Mouse (Mus musculus) heart, embryonic 15.5 days (tissue): ENCODE measurements at regions not wholly inside any gene's neighbourhood (a gene's known extent, or its start where the extent isn't known, plus 50 kb on each side); places are given as distances from the start of the nearest gene placed in this dataset.

Experiments
- ATAC-seq: fragments of 200-750 bp; cut with Nextera tagmentation; replicated peaks from 2 replicates; pipeline ENCODE4 v1.8.0; 2017; ENCODE audit warnings: low read depth, moderate TSS enrichment; ENCODE audit not compliant: insufficient number of reproducible peaks, insufficient read depth, low FRiP score
- H3K27ac ChIP-seq: fragments of 300-500 bp; sonication (generic); 2 replicates; pipeline ENCODE4 v1.5.1; 2015; ENCODE audit warnings: mild to moderate bottlenecking, inconsistent platforms
- H3K27me3 ChIP-seq: fragments of 300-500 bp; sonication (generic); 2 replicates; pipeline ENCODE4 v1.6.1; 2015; ENCODE audit warnings: inconsistent platforms
- H3K36me3 ChIP-seq: fragments of 300-500 bp; sonication (generic); 2 replicates; pipeline ENCODE4 v1.6.1; 2015; ENCODE audit warnings: mild to moderate bottlenecking, inconsistent platforms
- H3K4me1 ChIP-seq: fragments of 300-500 bp; sonication (generic); replicated peaks from 2 replicates; pipeline ENCODE4 v1.6.1; 2015; ENCODE audit warnings: inconsistent platforms
- H3K4me2 ChIP-seq: fragments of 300-500 bp; sonication (generic); 2 replicates; pipeline ENCODE4 v1.6.1; 2015; ENCODE audit warnings: inconsistent platforms, mild to moderate bottlenecking, moderate library complexity
- H3K4me3 ChIP-seq: fragments of 300-500 bp; sonication (generic); 2 replicates; pipeline ENCODE4 v1.5.1; 2015; ENCODE audit warnings: mild to moderate bottlenecking, inconsistent platforms
- H3K9ac ChIP-seq: fragments of 300-500 bp; sonication (generic); 2 replicates; pipeline ENCODE4 v1.6.1; 2015; ENCODE audit warnings: mild to moderate bottlenecking, inconsistent platforms
- H3K9me3 ChIP-seq: fragments of 300-500 bp; sonication (generic); replicated peaks from 2 replicates; pipeline ENCODE4 v1.6.1; 2016; ENCODE audit warnings: inconsistent platforms
- WGBS: fragments of 180-500 bp; shearing (Covaris S2); methylation state at CpG from one replicate; pipeline ENCODE4 v1.1.7; 2015; ENCODE audit warnings: mixed read lengths; 5-methylcytosine and 5-hydroxymethylcytosine counted together

GRCm38 (mm10) chr3:156170076-156170475, 391.5 kb upstream of the Negr1 start:
- Histone ChIP-seq H3K4me2 (no peak overlapping the region), H3K27me3 (no peaks in the 10 kb centered on the region), H3K9me3 (no peaks in the 10 kb centered on the region), H3K4me3 (no peak overlapping the region), H3K4me1 (no peaks in the 10 kb centered on the region), H3K27ac (no peak overlapping the region), H3K9ac (no peak overlapping the region), H3K36me3 (no peaks in the 10 kb centered on the region)
- ATAC-seq, result no peak

DNA sequence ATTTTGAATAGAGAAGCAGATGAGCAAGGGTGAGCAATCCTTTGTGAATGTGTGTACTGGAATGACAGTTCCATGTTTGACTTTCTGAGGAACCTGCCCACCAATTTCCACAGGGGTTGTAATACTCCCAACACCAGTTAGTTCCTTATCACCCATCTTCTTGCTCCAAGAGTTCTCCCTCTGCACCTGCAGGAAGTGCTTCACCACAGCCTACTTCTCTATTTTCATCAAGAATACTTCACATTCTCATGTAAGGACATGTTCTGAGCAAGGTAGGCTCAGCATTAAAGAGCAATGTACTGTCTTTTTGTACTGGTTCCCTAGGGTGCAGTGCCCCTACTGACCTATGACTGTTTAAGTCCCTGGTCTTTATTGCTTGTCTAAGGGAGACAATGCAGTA, 362.9 kb upstream of the Negr1 start:
- no peak overlapping the region for H3K9ac ChIP-seq

GRCm38 (mm10) chr3:156199749-156200467, 361.7 kb upstream of the Negr1 start:
- no peak overlapping the region for H3K9ac ChIP-seq
- no peaks in the 10 kb centered on the region for H3K36me3 ChIP-seq
- no peak overlapping the region for H3K4me2 ChIP-seq
- H3K4me1 ChIP-seq, result no peaks in the 10 kb centered on the region
- H3K4me3 ChIP-seq, result no peak overlapping the region
- H3K27me3 ChIP-seq, result no peaks in the 10 kb centered on the region
- H3K9me3 ChIP-seq, result no peaks in the 10 kb centered on the region
- no peak overlapping the region for H3K27ac ChIP-seq
- no peak for ATAC-seq

More for the DNA sequence above, 362.9 kb upstream of the Negr1 start:
- H3K4me2 ChIP-seq, result no peak overlapping the region
- ATAC-seq, result no peak
- no peak overlapping the region for H3K27ac ChIP-seq
- H3K4me1 ChIP-seq, result no peaks in the 10 kb centered on the region
- H3K4me3 ChIP-seq, result no peak overlapping the region
- no peaks in the 10 kb centered on the region for H3K36me3 ChIP-seq
- H3K9me3 ChIP-seq, result no peaks in the 10 kb centered on the region
- H3K27me3 ChIP-seq, result no peaks in the 10 kb centered on the region

- Histone ChIP-seq H3K9me3 (no peaks in the 10 kb centered on the region), H3K9ac (no peak overlapping the region), H3K4me3 (no peak overlapping the region), H3K36me3 (no peaks in the 10 kb centered on the region), H3K4me1 (peaks cover 4% of the 10 kb centered on the region; the same call in 1 of the 2 replicates), H3K4me2 (no peak overlapping the region), H3K27me3 (no peaks in the 10 kb centered on the region), H3K27ac (no peak overlapping the region)
- WGBS, result 36% methylated on average over 3 of the region's 3 CpGs
- no peak for ATAC-seq
Measured at GRCm38 (mm10) chr3:156205246-156205645, 356.3 kb upstream of the Negr1 start.

DNA sequence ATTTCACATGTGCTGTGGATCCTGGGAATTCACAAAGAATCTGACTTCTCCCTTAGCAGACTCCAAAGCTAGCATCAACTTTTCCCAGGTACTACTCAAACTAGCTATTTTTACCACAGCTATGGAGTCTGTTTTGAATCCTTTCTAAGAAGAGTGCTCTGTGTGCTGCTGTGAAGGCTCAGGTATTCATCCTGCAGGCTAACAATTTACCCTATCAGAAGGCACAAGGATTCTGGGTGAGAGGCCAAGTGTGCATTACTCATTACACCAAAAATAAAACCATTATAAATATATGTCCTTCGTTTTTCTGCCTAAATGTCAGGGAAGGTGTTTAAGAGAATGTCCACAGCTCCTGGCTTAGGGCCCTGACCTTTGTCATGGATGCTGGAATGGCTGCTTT, 353.2 kb upstream of the Negr1 start:
- peak overlapping the region; percentile 31; the same call in 1 of the 2 replicates for H3K27ac ChIP-seq
- ATAC-seq, result peak; percentile 53; the same call in 1 of the 2 replicates
- 11% methylated on average over 1 of the region's 1 CpGs for WGBS

GRCm38 (mm10) chr3:156210827-156211226, 350.8 kb upstream of the Negr1 start:
- 92% methylated on average over 4 of the region's 4 CpGs for WGBS
- H3K27me3 ChIP-seq, result no peaks in the 10 kb centered on the region
- no peaks in the 10 kb centered on the region for H3K9me3 ChIP-seq
- no peaks in the 10 kb centered on the region for H3K36me3 ChIP-seq
- ATAC-seq, result no peak
- H3K4me3 ChIP-seq, result no peak overlapping the region
- peaks cover 10% of the 10 kb centered on the region; the same call in 1 of the 2 replicates for H3K4me1 ChIP-seq
- no peak overlapping the region for H3K9ac ChIP-seq
- no peak overlapping the region for H3K27ac ChIP-seq
- no peak overlapping the region for H3K4me2 ChIP-seq

More for the DNA sequence above, 353.2 kb upstream of the Negr1 start:
- no peaks in the 10 kb centered on the region for H3K27me3 ChIP-seq
- no peaks in the 10 kb centered on the region for H3K9me3 ChIP-seq
- no peak overlapping the region for H3K4me2 ChIP-seq
- H3K9ac ChIP-seq, result no peak overlapping the region
- H3K4me1 ChIP-seq, result peaks cover 4% of the 10 kb centered on the region; the same call in 1 of the 2 replicates
- no peak overlapping the region for H3K4me3 ChIP-seq
- H3K36me3 ChIP-seq, result no peaks in the 10 kb centered on the region

GRCm38 (mm10) chr3:156214823-156215222, 346.8 kb upstream of the Negr1 start:
- Histone ChIP-seq H3K4me3 (no peak overlapping the region), H3K4me1 (peaks cover 6% of the 10 kb centered on the region; the same call in 1 of the 2 replicates), H3K4me2 (no peak overlapping the region), H3K9ac (no peak overlapping the region), H3K27me3 (no peaks in the 10 kb centered on the region), H3K27ac (peak overlapping the region; percentile 28; the same call in 1 of the 2 replicates), H3K36me3 (no peaks in the 10 kb centered on the region), H3K9me3 (no peaks in the 10 kb centered on the region)
- ATAC-seq, result peak; percentile 69; the same call in 1 of the 2 replicates
- 10% methylated on average over 1 of the region's 1 CpGs for WGBS

DNA sequence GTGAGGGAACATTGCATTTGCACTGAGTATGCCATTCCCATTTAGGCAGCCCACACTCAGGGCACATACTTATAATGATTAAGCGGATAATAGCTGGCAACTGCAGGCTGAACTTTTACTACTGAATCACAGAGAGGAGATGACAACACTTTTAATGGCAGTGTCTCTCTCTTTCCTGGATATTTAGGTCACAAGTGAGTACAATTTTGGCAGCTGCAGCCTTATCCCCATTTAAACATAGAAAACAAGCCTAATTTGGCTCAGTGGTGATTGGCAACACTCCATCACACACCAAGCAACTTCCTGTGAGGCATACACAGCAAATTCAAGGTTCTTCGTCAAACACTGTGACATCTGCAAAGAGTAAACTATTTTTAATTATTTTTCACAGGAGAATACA, 329.5 kb upstream of the Negr1 start:
- H3K27me3 ChIP-seq, result no peaks in the 10 kb centered on the region
- no peaks in the 10 kb centered on the region for H3K4me1 ChIP-seq
- ATAC-seq, result no peak
- H3K27ac ChIP-seq, result no peak overlapping the region
- H3K36me3 ChIP-seq, result no peaks in the 10 kb centered on the region
- no peak overlapping the region for H3K4me2 ChIP-seq
- no peak overlapping the region for H3K9ac ChIP-seq
- WGBS, result 76% methylated on average over 2 of the region's 2 CpGs
- H3K4me3 ChIP-seq, result no peak overlapping the region
- no peaks in the 10 kb centered on the region for H3K9me3 ChIP-seq

DNA sequence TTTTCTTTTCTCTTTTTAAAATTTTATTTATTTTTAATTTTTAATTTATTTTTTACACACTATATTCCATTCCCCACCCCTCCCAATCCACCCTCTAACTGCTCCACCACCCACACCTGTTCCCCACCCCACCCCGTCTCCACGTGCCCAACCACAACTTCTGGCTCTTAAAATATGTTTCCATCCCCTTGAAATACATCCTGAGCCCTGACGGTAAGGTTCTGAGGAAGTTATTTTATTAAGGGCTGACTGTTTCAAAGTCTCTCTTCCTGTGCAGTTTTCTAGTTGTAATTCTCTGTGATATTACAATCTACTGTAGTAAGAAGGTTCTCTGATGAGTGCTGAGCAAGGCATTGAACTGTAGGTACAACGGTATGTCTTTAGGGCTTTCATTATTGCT, 325.6 kb upstream of the Negr1 start:
- no peaks in the 10 kb centered on the region for H3K9me3 ChIP-seq
- no peak overlapping the region for H3K4me2 ChIP-seq
- H3K4me1 ChIP-seq, result no peaks in the 10 kb centered on the region
- H3K27me3 ChIP-seq, result no peaks in the 10 kb centered on the region
- 78% methylated on average over 4 of the region's 4 CpGs for WGBS
- ATAC-seq, result no peak
- H3K4me3 ChIP-seq, result no peak overlapping the region
- no peaks in the 10 kb centered on the region for H3K36me3 ChIP-seq
- no peak overlapping the region for H3K27ac ChIP-seq
- H3K9ac ChIP-seq, result no peak overlapping the region

DNA sequence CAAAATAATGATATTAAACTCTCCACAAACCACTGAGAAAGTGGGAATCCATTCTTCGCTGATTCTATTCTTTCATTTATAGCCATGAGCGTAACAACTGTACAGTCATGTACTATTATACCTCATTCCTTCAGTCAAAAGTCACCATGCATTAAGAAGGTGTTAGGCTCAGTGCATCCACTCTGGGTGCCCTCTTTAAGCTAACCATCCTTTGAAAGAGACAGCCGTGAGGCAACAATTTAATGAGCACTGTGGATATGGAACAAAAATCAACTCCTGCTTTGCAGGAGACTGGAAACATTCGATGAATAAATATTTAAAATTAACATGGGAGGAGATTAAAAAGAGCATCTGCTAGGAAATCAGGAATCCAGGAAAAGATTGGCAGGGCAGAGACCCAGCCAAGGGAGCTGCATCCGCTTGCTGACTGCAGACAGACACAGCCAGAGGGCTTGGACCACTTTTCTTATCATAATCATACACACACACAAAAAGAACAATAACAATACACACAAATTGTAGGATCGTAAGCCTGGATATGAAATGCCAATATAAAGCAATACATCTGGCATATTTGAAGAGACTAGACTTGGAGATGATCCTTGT, 309.2 kb upstream of the Negr1 start:
- Histone ChIP-seq H3K4me2 (no peak overlapping the region), H3K9me3 (no peaks in the 10 kb centered on the region), H3K27ac (no peak overlapping the region), H3K4me1 (no peaks in the 10 kb centered on the region), H3K4me3 (no peak overlapping the region), H3K27me3 (no peaks in the 10 kb centered on the region), H3K36me3 (no peaks in the 10 kb centered on the region), H3K9ac (no peak overlapping the region)
- ATAC-seq, result no peak
- WGBS, result 81% methylated on average over 6 of the region's 6 CpGs

- Histone ChIP-seq H3K4me2 (no peak overlapping the region), H3K4me1 (no peaks in the 10 kb centered on the region), H3K4me3 (no peak overlapping the region), H3K36me3 (no peaks in the 10 kb centered on the region), H3K9me3 (no peaks in the 10 kb centered on the region), H3K27me3 (no peaks in the 10 kb centered on the region), H3K9ac (no peak overlapping the region), H3K27ac (no peak overlapping the region)
- WGBS, result 76% methylated on average over 7 of the region's 7 CpGs
- ATAC-seq, result no peak
Measured at GRCm38 (mm10) chr3:156253172-156253934, 308.2 kb upstream of the Negr1 start.
